Mouse (Mus musculus): ENCODE results near the gene Ptprj. TPM values are rescaled to one million over a fixed set of nuclear protein-coding genes. Genes with fewer than 3 reads are reported as not detected.

The Ptprj gene
- polyA plus RNA-seq, 1 experiment from 2014 or later: 7.9 TPM

DNA sequence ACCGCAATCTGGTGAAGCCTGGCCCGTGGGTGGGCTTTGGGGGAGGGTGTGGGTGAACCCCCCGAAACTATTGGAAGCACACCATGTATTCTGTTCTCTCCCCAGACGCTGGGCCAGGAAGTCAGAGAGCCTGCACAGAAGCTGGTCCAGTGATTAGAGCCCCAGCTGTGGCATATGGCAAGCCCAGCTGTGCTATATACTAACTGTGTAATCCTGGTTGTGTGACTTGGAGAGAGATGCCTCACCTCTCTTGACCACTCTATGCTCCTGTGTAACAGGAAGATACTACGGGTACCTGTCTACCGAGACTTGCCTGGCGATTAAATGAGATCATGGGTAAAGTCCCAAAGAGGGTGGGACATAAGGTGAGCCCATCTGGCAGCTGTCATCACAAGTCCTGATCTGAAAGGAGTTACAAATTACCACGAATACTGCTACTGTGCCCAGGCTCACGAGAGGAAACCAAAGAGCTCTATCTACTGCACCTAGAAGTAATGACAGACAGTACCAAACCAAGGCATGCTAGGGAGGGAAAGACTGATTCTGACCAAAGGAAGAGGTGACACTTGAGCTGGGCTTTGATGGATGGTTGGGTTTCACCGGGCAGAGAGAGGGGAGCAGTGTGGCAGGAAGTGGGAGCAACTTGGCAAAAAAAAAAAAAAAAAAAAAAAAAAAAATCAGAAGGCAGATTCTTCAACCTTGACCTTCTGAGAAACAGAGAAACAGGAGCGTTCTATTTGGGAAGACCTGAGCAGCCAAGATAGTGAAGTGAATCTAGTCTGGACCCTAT lies 754 bp upstream of the Ptprj start:
- no peaks in the 10 kb centered on the region for H3K36me3 ChIP-seq (replicated peaks; ENCODE audit: control insufficient read depth, insufficient read depth)
- no peaks in the 10 kb centered on the region for H3K9me3 ChIP-seq (ENCODE audit: control insufficient read depth, low read length)
- WGBS: 18% methylated on average over 11 of the region's 11 CpGs
- H3K27ac ChIP-seq: peak overlapping the region; percentile 91
- H3K4me1 ChIP-seq (replicated peaks; ENCODE audit: control insufficient read depth, insufficient read depth, low read length): peaks cover 15% of the 10 kb centered on the region
- peak overlapping the region; percentile 72 for H3K4me2 ChIP-seq (replicated peaks)
- H3K27me3 ChIP-seq (ENCODE audit: control insufficient read depth, insufficient read depth, low read length): no peaks in the 10 kb centered on the region
- peak overlapping the region; percentile 77 for H3K4me3 ChIP-seq (replicated peaks; ENCODE audit: low read length)
- DNase-seq (ENCODE audit: low spot score) (peak; percentile 55), ATAC-seq (ENCODE audit: low FRiP score) (no peak; the same call in 1 of the 2 replicates)
- H3K9ac ChIP-seq: peak overlapping the region; percentile 96

DNA sequence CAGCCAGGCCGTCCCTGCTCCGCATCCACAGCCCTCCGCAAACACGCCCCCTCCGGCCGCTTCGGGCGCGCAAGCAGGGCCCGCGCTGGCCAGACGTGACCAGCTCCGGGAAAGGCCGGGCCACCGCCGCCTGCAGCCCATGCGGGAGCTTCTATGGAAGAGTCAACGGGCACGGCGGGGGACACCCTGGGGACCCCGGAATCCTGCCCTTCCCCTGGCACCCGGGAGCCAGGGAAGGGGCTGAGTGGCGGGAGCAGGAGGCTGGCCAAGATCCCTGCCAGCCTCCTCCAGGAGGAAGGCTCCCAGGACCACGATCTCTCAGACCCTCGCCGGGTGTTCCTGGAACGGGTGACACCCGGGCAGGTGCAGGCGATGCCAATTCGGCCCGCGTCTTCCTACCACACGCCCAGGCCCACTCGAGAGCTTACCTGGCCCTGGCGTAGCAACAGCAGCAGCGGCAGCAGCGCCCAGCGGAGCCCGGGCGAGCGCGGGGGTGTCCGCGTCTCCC lies 665 bp downstream of the Ptprj start:
- no peaks in the 10 kb centered on the region for H3K27me3 ChIP-seq (ENCODE audit: control insufficient read depth, insufficient read depth, low read length)
- H3K27ac ChIP-seq: peak overlapping the region; percentile 91
- H3K9me3 ChIP-seq (ENCODE audit: control insufficient read depth, low read length): no peaks in the 10 kb centered on the region
- peaks cover 15% of the 10 kb centered on the region for H3K4me1 ChIP-seq (replicated peaks; ENCODE audit: control insufficient read depth, insufficient read depth, low read length)
- peak overlapping the region; percentile 77 for H3K4me3 ChIP-seq (replicated peaks; ENCODE audit: low read length)
- H3K4me2 ChIP-seq (replicated peaks): peak overlapping the region; percentile 72
- peak overlapping the region; percentile 96 for H3K9ac ChIP-seq
- no peaks in the 10 kb centered on the region for H3K36me3 ChIP-seq (replicated peaks; ENCODE audit: control insufficient read depth, insufficient read depth)
- DNase-seq (ENCODE audit: low spot score): peak; percentile 63
- WGBS: 0% methylated on average over 41 of the region's 44 CpGs
- peak; percentile 52 for ATAC-seq (ENCODE audit: low FRiP score)

DNA sequence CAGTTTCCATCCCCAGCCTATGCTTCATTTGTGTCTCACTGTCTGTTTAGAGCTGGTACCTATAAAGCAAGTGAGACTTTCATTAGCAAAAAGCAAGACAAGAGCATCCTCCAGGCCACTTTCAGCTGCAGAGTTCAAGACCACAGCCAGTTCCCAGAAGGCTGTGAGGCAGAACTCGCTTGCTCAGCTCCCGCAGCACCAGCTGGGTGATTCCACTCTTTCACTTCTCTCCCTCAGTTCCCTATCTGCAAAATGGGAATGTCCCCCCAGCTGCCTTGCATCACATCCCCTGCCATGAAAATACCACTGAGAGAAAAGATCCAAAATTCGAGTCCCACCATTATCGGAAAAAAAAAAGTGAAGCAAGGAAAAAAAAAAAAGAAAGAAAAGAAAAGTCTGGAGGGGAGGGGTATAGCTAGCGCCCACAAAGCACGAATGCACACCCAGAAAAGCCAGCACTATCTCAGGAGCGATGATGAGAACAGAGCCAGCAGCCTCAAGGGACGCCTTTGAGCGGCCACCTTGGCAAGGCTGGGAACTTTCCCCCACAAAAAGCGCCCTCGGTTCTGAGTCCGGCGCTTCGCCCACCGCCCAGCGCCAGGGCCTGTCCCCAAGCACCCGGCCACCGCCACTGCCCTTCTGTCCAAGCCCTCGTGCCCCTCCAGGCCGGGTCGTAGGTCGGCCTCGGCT lies 1.3 kb downstream of the Ptprj start:
- no peaks in the 10 kb centered on the region for H3K9me3 ChIP-seq (ENCODE audit: control insufficient read depth, low read length)
- peak overlapping the region; percentile 72 for H3K4me2 ChIP-seq (replicated peaks)
- H3K36me3 ChIP-seq (replicated peaks; ENCODE audit: control insufficient read depth, insufficient read depth): no peaks in the 10 kb centered on the region
- H3K27me3 ChIP-seq (ENCODE audit: control insufficient read depth, insufficient read depth, low read length): no peaks in the 10 kb centered on the region
- peak overlapping the region; percentile 77 for H3K4me3 ChIP-seq (replicated peaks; ENCODE audit: low read length)
- peak overlapping the region; percentile 96 for H3K9ac ChIP-seq
- DNase-seq (ENCODE audit: low spot score) (peak; percentile 28), ATAC-seq (ENCODE audit: low FRiP score) (peak; percentile 7)
- WGBS: 2% methylated on average over 18 of the region's 23 CpGs
- H3K27ac ChIP-seq: peak overlapping the region; percentile 91
- H3K4me1 ChIP-seq (replicated peaks; ENCODE audit: control insufficient read depth, insufficient read depth, low read length): peaks cover 15% of the 10 kb centered on the region

- 94% methylated on average over 7 of the region's 7 CpGs for WGBS
Measured at GRCm38 (mm10) chr2:90577451-90578279, 2.8 kb downstream of the Ptprj start.

GRCm38 (mm10) chr2:90576936-90577335 lies 3.5 kb downstream of the Ptprj start:
- Histone ChIP-seq H3K9ac (no peak overlapping the region), H3K27ac (no peak overlapping the region), H3K36me3 (replicated peaks; ENCODE audit: control insufficient read depth, insufficient read depth) (no peaks in the 10 kb centered on the region), H3K4me1 (replicated peaks; ENCODE audit: control insufficient read depth, insufficient read depth, low read length) (peaks cover 15% of the 10 kb centered on the region), H3K27me3 (ENCODE audit: control insufficient read depth, insufficient read depth, low read length) (no peaks in the 10 kb centered on the region), H3K9me3 (ENCODE audit: control insufficient read depth, low read length) (no peaks in the 10 kb centered on the region), H3K4me2 (replicated peaks) (no peak overlapping the region), H3K4me3 (replicated peaks; ENCODE audit: low read length) (no peak overlapping the region)
- ATAC-seq (ENCODE audit: low FRiP score): no peak
- 45% methylated on average over 1 of the region's 1 CpGs for WGBS
- no peak for DNase-seq (ENCODE audit: low spot score)

More at GRCm38 (mm10) chr2:90577451-90578279, 2.8 kb downstream of the Ptprj start:
- DNase-seq (ENCODE audit: low spot score) (no peak), ATAC-seq (ENCODE audit: low FRiP score) (no peak)
- H3K36me3 ChIP-seq (replicated peaks; ENCODE audit: control insufficient read depth, insufficient read depth): no peaks in the 10 kb centered on the region
- H3K27me3 ChIP-seq (ENCODE audit: control insufficient read depth, insufficient read depth, low read length): no peaks in the 10 kb centered on the region
- H3K4me1 ChIP-seq (replicated peaks; ENCODE audit: control insufficient read depth, insufficient read depth, low read length): peaks cover 15% of the 10 kb centered on the region
- no peak overlapping the region for H3K9ac ChIP-seq
- no peak overlapping the region for H3K4me3 ChIP-seq (replicated peaks; ENCODE audit: low read length)
- H3K4me2 ChIP-seq (replicated peaks): peak overlapping the region; percentile 72; the same call in 1 of the 2 replicates
- H3K9me3 ChIP-seq (ENCODE audit: control insufficient read depth, low read length): no peaks in the 10 kb centered on the region
- no peak overlapping the region for H3K27ac ChIP-seq

GRCm38 (mm10) chr2:90576411-90576810 lies 4.0 kb downstream of the Ptprj start:
- H3K9me3 ChIP-seq (ENCODE audit: control insufficient read depth, low read length): no peaks in the 10 kb centered on the region
- H3K36me3 ChIP-seq (replicated peaks; ENCODE audit: control insufficient read depth, insufficient read depth): no peaks in the 10 kb centered on the region
- H3K4me2 ChIP-seq (replicated peaks): no peak overlapping the region
- H3K27me3 ChIP-seq (ENCODE audit: control insufficient read depth, insufficient read depth, low read length): no peaks in the 10 kb centered on the region
- H3K27ac ChIP-seq: no peak overlapping the region
- ATAC-seq (ENCODE audit: low FRiP score) (no peak), DNase-seq (ENCODE audit: low spot score) (no peak)
- peaks cover 15% of the 10 kb centered on the region for H3K4me1 ChIP-seq (replicated peaks; ENCODE audit: control insufficient read depth, insufficient read depth, low read length)
- H3K9ac ChIP-seq: no peak overlapping the region
- WGBS: 91% methylated on average over 6 of the region's 6 CpGs
- no peak overlapping the region for H3K4me3 ChIP-seq (replicated peaks; ENCODE audit: low read length)

DNA sequence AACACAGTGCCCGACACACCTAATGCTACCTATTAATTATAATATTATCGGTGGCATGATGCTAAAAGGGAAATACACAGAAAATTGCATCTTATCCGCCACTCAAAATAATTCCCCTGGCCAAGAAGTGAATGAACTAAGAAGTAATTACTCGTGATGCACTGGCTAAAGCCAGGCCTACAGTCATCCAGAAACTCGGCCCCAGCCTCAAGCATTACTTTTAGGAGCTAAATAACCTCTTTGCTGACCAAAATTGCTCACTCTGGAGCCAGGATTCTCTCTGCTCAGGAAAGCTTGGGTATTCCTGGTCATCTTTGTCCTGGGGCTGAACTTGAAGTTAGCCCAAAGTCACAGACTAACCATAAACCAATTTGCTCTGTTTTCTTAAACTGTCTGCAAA lies 4.7 kb downstream of the Ptprj start:
- no peak for DNase-seq (ENCODE audit: low spot score)
- 84% methylated on average over 5 of the region's 5 CpGs for WGBS

DNA sequence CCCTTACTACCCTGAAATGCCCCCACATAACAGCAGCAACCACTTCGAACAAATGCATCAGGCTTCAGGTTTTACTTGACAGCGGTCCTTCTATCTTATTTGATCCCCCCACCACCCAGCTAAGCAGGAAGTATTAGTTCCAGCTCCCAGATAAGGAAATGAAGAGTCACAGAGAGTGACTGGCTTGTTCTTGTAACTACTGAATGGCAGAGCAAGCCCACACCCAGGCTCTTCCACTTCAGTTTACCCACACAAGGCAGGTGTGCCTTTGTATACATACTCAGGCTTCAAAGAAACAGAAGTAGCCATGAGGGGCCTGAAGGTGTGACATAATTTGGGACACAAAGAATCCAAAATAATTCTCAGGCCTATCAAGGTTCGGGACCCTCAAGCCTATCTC lies 5.3 kb downstream of the Ptprj start:
- WGBS: 90% methylated on average over 3 of the region's 3 CpGs
- no peaks in the 10 kb centered on the region for H3K9me3 ChIP-seq (ENCODE audit: control insufficient read depth, low read length)
- H3K4me1 ChIP-seq (replicated peaks; ENCODE audit: control insufficient read depth, insufficient read depth, low read length): peaks cover 11% of the 10 kb centered on the region
- no peak overlapping the region for H3K9ac ChIP-seq
- no peak overlapping the region for H3K4me3 ChIP-seq (replicated peaks; ENCODE audit: low read length)
- no peak overlapping the region for H3K27ac ChIP-seq
- no peaks in the 10 kb centered on the region for H3K36me3 ChIP-seq (replicated peaks; ENCODE audit: control insufficient read depth, insufficient read depth)
- no peak for DNase-seq (ENCODE audit: low spot score)
- no peaks in the 10 kb centered on the region for H3K27me3 ChIP-seq (ENCODE audit: control insufficient read depth, insufficient read depth, low read length)
- ATAC-seq (ENCODE audit: low FRiP score): no peak
- no peak overlapping the region for H3K4me2 ChIP-seq (replicated peaks)

More for the DNA sequence above, 4.7 kb downstream of the Ptprj start:
- H3K36me3 ChIP-seq (replicated peaks; ENCODE audit: control insufficient read depth, insufficient read depth): no peaks in the 10 kb centered on the region
- no peak overlapping the region for H3K9ac ChIP-seq
- H3K9me3 ChIP-seq (ENCODE audit: control insufficient read depth, low read length): no peaks in the 10 kb centered on the region
- ATAC-seq (ENCODE audit: low FRiP score): no peak
- no peaks in the 10 kb centered on the region for H3K27me3 ChIP-seq (ENCODE audit: control insufficient read depth, insufficient read depth, low read length)
- no peak overlapping the region for H3K4me2 ChIP-seq (replicated peaks)
- no peak overlapping the region for H3K4me3 ChIP-seq (replicated peaks; ENCODE audit: low read length)
- peaks cover 11% of the 10 kb centered on the region for H3K4me1 ChIP-seq (replicated peaks; ENCODE audit: control insufficient read depth, insufficient read depth, low read length)
- no peak overlapping the region for H3K27ac ChIP-seq

DNA sequence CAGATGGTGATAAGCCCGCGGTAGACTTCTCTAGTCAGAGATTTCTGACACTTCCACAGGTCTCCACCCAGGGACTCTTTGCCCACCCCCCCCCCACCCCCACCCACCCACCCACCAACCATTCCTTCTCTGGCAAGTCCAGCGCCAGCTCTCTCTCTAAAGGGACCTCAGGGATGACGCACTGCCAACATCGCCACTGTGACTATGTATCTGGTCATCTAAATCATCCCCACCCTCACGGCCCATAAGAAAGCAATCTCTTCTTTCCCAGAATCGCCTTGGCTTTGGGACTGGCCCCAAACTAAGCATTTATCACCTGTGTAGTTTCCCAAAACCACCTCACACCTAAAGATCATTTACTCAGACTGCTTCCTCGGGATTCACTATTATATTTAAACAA lies 5.9 kb downstream of the Ptprj start:
- Histone ChIP-seq H3K4me1 (replicated peaks; ENCODE audit: control insufficient read depth, insufficient read depth, low read length) (peaks cover 11% of the 10 kb centered on the region), H3K9ac (no peak overlapping the region), H3K36me3 (replicated peaks; ENCODE audit: control insufficient read depth, insufficient read depth) (no peaks in the 10 kb centered on the region), H3K27me3 (ENCODE audit: control insufficient read depth, insufficient read depth, low read length) (no peaks in the 10 kb centered on the region), H3K27ac (no peak overlapping the region), H3K9me3 (ENCODE audit: control insufficient read depth, low read length) (no peaks in the 10 kb centered on the region), H3K4me2 (replicated peaks) (no peak overlapping the region), H3K4me3 (replicated peaks; ENCODE audit: low read length) (no peak overlapping the region)
- ATAC-seq (ENCODE audit: low FRiP score): no peak
- 83% methylated on average over 8 of the region's 8 CpGs for WGBS
- DNase-seq (ENCODE audit: low spot score): no peak

Data from hindbrain, embryonic 14.5 days (tissue).